Mouse (Mus musculus) neural tube, embryonic 14.5 days (tissue): ENCODE measurements around the gene Agap1. TPM values are rescaled to one million over a fixed set of nuclear protein-coding genes. Genes with fewer than 3 reads are reported as not detected.

Experiments
- ATAC-seq: fragments of 200-750 bp; cut with Nextera tagmentation; 2 replicates; pipeline ENCODE4 v1.8.0; 2017; ENCODE audit warnings: low read depth, mild to moderate bottlenecking, moderate TSS enrichment, moderate library complexity
- H3K27ac ChIP-seq: fragments of 300-500 bp; sonication (generic); 2 replicates; pipeline ENCODE4 v1.5.1; 2014; ENCODE audit warnings: low read depth, mild to moderate bottlenecking, control low read depth, low read length, moderate library complexity, mixed read lengths
- H3K27me3 ChIP-seq: fragments of 300-500 bp; sonication (generic); 2 replicates; pipeline ENCODE4 v1.6.1; 2014; ENCODE audit warnings: low read length; ENCODE audit not compliant: control insufficient read depth, insufficient read depth
- H3K36me3 ChIP-seq: fragments of 300-500 bp; sonication (generic); 2 replicates; pipeline ENCODE4 v1.6.1; 2014; ENCODE audit warnings: low read length, mixed read lengths; ENCODE audit not compliant: control insufficient read depth, insufficient read depth
- H3K4me1 ChIP-seq: fragments of 300-500 bp; sonication (generic); 2 replicates; pipeline ENCODE4 v1.6.1; 2014; ENCODE audit warnings: low read length; ENCODE audit not compliant: control insufficient read depth, insufficient read depth
- H3K4me2 ChIP-seq: fragments of 300-500 bp; sonication (generic); 2 replicates; pipeline ENCODE4 v1.6.1; 2014; ENCODE audit warnings: mild to moderate bottlenecking, low read depth, low read length, control low read depth
- H3K4me3 ChIP-seq: fragments of 300-500 bp; sonication (generic); 2 replicates; pipeline ENCODE4 v1.5.1; 2014; ENCODE audit warnings: low read depth, low read length, control low read depth, mixed read lengths
- H3K9ac ChIP-seq: fragments of 300-500 bp; sonication (generic); replicated peaks from 2 replicates; pipeline ENCODE4 v1.6.1; 2014; ENCODE audit warnings: low read depth, mild to moderate bottlenecking, control low read depth, low read length, mixed read lengths
- H3K9me3 ChIP-seq: fragments of 300-500 bp; sonication (generic); 2 replicates; pipeline ENCODE4 v1.6.1; 2016; ENCODE audit warnings: low read length; ENCODE audit not compliant: control insufficient read depth
- WGBS: fragments of 180-500 bp; shearing (Covaris S2); extraction: QIAGEN DNeasy Blood & Tissue Kit; methylation state at CpG from one replicate; pipeline ENCODE4 v1.1.7; 2014; 5-methylcytosine and 5-hydroxymethylcytosine counted together
- polyA plus RNA-seq: library from polyadenylated mRNA; unstranded; fragments of >200 nt; fragmentation: Nextera tagmentation; extraction: Ambion mirVana; gene quantifications from 2 replicates; pipeline ENCODE4 v1.2.1, GENCODE M21; 2014

Agap1 gene
- polyA plus RNA-seq, 1 experiment from 2014 or later: 76.4 TPM

DNA sequence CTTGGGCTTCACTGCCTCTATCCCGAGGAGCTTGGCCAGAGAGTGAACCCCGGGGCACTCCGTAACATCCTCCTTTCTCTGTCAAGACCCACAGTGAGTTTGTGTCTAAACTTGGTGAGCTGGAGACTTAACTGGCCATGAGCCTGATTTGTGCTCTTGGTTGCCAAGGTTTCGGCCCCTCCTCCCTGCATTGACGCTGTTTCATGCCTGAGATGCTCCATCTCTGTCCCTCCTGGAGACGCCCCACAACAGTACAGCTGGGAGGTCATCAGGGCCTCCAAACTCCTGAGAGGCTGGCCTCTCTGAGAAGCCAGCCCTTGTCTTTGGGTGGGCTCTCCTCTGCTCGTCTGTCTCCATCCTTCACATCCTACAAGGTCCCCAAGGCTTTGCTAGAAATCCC lies 437.7 kb downstream of the Agap1 start:
- Histone ChIP-seq H3K27ac (no peak overlapping the region), H3K9ac (no peak overlapping the region), H3K4me2 (no peak overlapping the region), H3K9me3 (no peaks in the 10 kb centered on the region), H3K4me1 (peaks cover 21% of the 10 kb centered on the region), H3K27me3 (no peaks in the 10 kb centered on the region), H3K4me3 (no peak overlapping the region), H3K36me3 (peaks cover 17% of the 10 kb centered on the region; the same call in 1 of the 2 replicates)
- 17% methylated on average over 7 of the region's 7 CpGs for WGBS
- peak; percentile 57; the same call in 1 of the 2 replicates for ATAC-seq

DNA sequence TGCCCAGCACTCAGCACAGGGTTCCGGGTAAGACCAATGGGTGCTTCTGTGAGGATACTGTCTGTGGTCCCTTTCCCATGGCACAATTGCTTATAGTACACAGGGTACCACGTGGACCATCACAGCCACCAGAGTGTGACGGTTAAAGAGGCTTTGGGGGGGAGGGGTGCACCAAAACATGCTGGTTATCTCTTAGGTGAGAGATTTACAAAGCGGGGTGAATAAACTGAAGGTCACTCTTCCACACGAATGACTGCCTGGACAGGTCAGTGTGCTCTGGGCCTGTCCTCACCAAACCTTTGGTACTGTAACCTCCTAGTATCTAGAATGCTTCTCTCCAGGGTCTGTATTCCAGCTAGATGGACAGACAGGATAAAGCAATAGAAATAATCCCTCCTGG lies 441.2 kb downstream of the Agap1 start:
- 84% methylated on average over 5 of the region's 5 CpGs for WGBS
- ATAC-seq: no peak

DNA sequence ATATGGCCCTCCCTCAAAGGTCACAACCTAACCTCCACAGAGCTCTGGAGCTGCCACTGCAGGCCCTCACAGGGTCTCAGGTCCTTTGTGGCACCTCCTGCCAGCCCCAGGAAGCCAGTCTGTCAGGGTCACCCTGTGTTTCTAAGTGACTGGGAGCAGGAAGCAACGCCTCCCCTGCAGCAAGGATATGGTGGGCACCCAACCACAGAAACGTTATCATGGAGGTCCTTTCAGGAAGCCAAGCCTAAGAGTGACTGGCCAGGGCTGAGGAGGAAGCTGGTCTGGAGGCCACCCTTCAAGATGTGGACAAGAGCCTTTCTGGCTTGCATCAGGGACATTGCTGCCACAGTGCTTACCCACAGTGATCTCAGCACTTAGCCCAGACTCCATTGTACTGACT lies 444.4 kb downstream of the Agap1 start:
- H3K36me3 ChIP-seq: no peaks in the 10 kb centered on the region
- H3K4me2 ChIP-seq: no peak overlapping the region
- no peaks in the 10 kb centered on the region for H3K27me3 ChIP-seq
- H3K27ac ChIP-seq: no peak overlapping the region
- WGBS: 76% methylated on average over 2 of the region's 2 CpGs
- peaks cover 3% of the 10 kb centered on the region; the same call in 1 of the 2 replicates for H3K4me1 ChIP-seq
- H3K9ac ChIP-seq: no peak overlapping the region
- no peak for ATAC-seq
- no peak overlapping the region for H3K4me3 ChIP-seq
- H3K9me3 ChIP-seq: no peaks in the 10 kb centered on the region

More for the DNA sequence above, 441.2 kb downstream of the Agap1 start:
- Histone ChIP-seq H3K27me3 (no peaks in the 10 kb centered on the region), H3K27ac (no peak overlapping the region), H3K4me3 (no peak overlapping the region), H3K4me1 (peaks cover 12% of the 10 kb centered on the region), H3K9me3 (no peaks in the 10 kb centered on the region), H3K4me2 (no peak overlapping the region), H3K9ac (no peak overlapping the region), H3K36me3 (no peaks in the 10 kb centered on the region; the same call in 1 of the 2 replicates)

DNA sequence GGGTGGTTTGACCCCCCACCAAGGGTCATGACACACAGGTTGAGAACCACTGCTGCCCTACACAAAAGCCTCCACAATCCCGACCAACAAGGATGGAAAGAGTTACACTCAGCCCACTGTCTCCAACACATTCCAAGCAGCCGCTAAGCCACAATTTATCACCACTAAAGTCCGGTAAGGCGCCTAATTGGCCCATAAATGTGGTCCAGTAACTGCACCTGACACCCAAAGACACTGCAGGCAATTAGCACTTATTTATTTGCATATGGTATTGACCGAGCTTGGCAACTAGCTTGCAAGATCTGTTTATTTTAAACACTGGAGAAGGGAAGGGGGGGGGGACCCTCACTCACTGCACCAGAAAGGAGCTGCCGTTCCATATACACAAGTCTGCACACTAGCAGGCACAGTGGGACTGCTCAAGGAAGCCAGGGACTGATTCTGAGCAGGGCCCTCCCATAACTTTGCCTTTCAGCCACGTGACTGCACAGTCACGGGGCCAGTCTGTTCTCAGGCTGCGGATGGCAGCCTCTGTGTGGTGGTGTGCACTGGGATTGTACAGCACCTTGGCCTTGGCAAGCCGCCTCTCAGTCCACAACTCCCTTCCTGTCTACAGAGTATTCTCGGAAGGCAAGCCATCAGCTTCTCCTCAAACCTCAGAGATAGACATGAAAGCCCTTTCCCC lies 445.3 kb downstream of the Agap1 start:
- Histone ChIP-seq H3K9me3 (no peaks in the 10 kb centered on the region), H3K27ac (no peak overlapping the region), H3K27me3 (no peaks in the 10 kb centered on the region), H3K4me2 (no peak overlapping the region), H3K9ac (no peak overlapping the region), H3K36me3 (no peaks in the 10 kb centered on the region), H3K4me1 (no peaks in the 10 kb centered on the region), H3K4me3 (no peak overlapping the region)
- WGBS: 23% methylated on average over 11 of the region's 11 CpGs
- peak; percentile 71; the same call in 1 of the 2 replicates for ATAC-seq

DNA sequence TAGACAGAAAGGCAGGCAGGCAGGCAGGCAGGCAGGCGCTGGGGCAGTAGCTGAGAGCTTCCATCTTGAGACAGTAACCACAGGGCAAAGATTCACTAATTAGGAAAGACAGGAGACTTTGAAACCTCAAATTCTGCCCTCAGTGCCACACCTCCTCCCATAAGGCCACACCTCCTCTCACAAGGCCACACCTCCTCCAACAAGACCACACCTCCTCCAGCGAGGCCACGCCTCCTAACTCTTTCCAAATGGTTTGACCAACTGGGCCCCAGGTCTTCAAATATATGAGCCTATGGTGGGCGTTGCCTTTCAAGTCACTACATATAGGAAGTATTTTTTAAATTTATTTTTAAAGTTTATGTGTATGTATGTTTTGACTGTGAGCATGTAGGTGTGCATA lies 446.8 kb downstream of the Agap1 start:
- Histone ChIP-seq H3K4me3 (no peak overlapping the region), H3K4me1 (no peaks in the 10 kb centered on the region), H3K9me3 (no peaks in the 10 kb centered on the region), H3K36me3 (no peaks in the 10 kb centered on the region), H3K9ac (no peak overlapping the region), H3K27me3 (no peaks in the 10 kb centered on the region), H3K4me2 (no peak overlapping the region), H3K27ac (no peak overlapping the region)
- 87% methylated on average over 4 of the region's 4 CpGs for WGBS
- no peak for ATAC-seq

DNA sequence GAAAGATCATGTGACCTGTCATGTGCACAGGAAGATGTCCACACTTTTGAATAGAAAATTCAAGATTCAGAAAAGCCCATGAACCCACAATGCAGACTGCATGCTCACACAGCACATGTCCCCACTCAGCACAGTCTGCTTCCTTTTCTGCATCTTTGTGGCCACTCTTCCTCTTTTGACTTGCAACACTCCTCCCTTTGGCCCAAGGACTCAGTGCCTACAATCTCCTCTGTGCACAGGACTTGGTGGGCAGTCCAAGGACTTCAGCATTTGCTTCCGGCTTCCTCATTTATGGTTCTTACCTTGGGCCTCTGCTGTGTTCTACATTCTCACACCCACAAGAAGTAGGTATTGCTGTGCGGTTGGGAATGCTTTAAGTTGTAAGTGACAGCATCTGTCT lies 447.6 kb downstream of the Agap1 start:
- Histone ChIP-seq H3K4me1 (no peaks in the 10 kb centered on the region), H3K4me3 (no peak overlapping the region), H3K9me3 (no peaks in the 10 kb centered on the region), H3K27me3 (no peaks in the 10 kb centered on the region), H3K9ac (no peak overlapping the region), H3K36me3 (no peaks in the 10 kb centered on the region), H3K27ac (no peak overlapping the region), H3K4me2 (no peak overlapping the region)
- ATAC-seq: no peak
- 89% methylated on average over 2 of the region's 2 CpGs for WGBS

DNA sequence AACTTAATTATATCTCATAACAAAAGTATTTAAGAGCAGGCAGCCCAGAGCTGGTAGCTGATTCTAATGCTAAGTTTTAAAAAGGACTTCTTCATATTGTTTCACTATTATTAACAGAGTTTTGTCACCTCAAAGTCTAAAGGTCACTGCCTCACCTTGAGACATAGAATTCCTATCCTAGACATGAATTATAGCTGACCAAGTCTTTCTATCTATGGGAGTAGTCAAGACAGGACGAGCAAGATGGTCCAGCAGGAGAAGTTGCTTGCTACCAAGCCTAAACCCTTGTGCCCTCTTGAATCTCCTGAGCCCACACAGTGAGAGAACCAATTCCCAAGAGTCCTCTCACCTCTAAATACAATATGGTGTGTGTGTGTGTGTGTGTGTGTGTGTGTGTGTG lies 448.0 kb downstream of the Agap1 start:
- no peak for ATAC-seq

DNA sequence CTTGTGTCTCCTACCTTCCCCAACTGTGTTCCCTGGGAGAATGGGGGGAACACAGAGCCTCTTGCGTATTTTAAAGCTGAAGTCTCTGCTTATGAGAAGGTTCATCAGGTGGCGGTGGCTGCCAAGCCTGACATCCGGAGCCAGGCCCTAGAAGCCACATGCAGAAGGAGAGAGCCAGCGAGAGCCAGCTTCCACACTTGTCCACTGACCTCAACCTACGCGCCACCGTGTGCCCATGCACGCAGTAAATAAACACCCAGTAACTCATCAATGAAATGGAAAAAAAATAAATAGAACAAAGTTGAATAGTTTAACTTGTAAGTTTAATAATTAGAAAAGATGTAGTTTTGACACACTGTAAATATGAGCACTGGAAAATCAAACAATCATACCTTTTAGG lies 455.2 kb downstream of the Agap1 start:
- Histone ChIP-seq H3K36me3 (no peaks in the 10 kb centered on the region), H3K4me2 (no peak overlapping the region), H3K27me3 (no peaks in the 10 kb centered on the region), H3K9ac (no peak overlapping the region), H3K4me1 (0 out of 2 replicates have a peak, but pooled peaks cover 2% of the 10 kb centered on the region), H3K9me3 (no peaks in the 10 kb centered on the region), H3K4me3 (no peak overlapping the region), H3K27ac (no peak overlapping the region)
- 88% methylated on average over 8 of the region's 8 CpGs for WGBS
- no peak for ATAC-seq

More for the DNA sequence above, 448.0 kb downstream of the Agap1 start:
- H3K36me3 ChIP-seq: no peaks in the 10 kb centered on the region
- no peak overlapping the region for H3K27ac ChIP-seq
- 89% methylated on average over 1 of the region's 1 CpGs for WGBS
- no peak overlapping the region for H3K9ac ChIP-seq
- no peak overlapping the region for H3K4me2 ChIP-seq
- no peaks in the 10 kb centered on the region for H3K27me3 ChIP-seq
- no peak overlapping the region for H3K4me3 ChIP-seq
- no peaks in the 10 kb centered on the region for H3K4me1 ChIP-seq
- H3K9me3 ChIP-seq: no peaks in the 10 kb centered on the region

DNA sequence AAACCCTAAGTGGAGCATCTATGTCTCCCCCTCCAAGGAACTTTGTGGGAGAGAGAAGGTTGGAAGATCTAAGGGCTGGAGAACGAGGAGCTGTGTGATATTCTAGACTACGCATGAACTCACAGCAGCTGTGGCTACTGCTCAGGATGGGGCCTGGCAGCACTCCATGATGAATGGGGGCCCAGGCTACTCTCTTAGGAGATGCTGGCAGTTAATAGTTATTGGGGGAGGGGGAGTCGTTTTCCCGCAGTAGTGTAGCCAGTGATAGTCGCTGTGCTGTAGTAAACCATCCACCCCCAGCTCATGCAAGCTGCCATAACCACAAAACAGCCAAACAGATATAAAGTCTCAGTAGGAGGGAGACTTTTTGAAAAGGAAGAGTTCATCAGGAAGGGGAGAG lies 457.8 kb downstream of the Agap1 start:
- Histone ChIP-seq H3K4me2 (no peak overlapping the region), H3K4me1 (0 out of 2 replicates have a peak, but pooled peaks cover 2% of the 10 kb centered on the region), H3K9me3 (no peaks in the 10 kb centered on the region), H3K36me3 (no peaks in the 10 kb centered on the region), H3K27ac (no peak overlapping the region), H3K4me3 (no peak overlapping the region), H3K27me3 (no peaks in the 10 kb centered on the region), H3K9ac (no peak overlapping the region)
- 5% methylated on average over 5 of the region's 5 CpGs for WGBS
- ATAC-seq: peak; percentile 58
